Mouse (Mus musculus) testis, postnatal 10 days (tissue): ENCODE measurements at regions not wholly inside any gene's neighbourhood (a gene's known extent, or its start where the extent isn't known, plus 50 kb on each side); places are given as distances from the start of the nearest gene placed in this dataset.
"Not testable (repeated sequence)": the region's sequence is repeated elsewhere in the genome, so short reads cannot be mapped to it uniquely, and the experiment has no call there.

Experiments
- DNase-seq: peaks from one replicate; pipeline ENCODE4 v3.0.0; 2021; ENCODE audit warnings: low spot score

DNA sequence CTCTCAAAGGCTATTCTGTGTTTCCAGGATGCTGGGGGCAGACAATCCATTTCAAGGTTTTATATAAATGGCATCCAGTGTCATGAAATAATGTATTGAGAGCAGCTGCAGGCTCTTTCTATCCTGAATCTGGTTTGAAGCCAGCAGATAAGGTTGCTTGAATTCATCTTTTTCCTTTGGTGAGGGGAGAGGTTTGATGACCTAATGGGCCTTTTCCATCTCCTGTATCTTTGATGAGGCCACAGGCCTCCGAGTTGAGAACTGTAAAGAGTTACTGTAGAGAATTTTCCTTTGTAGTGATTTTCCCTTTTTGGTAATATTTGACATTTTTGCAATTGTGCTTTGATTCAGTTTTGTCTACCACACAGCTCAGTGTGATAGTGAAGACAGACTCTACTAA, 458.8 kb upstream of the 1700008P02Rik start:
- DNase-seq: no peak

GRCm38 (mm10) chr3:7076850-7077249, 456.6 kb upstream of the 1700008P02Rik start:
- no peak for DNase-seq

- no peak for DNase-seq
Observed at GRCm38 (mm10) chr3:7074488-7074887, 454.2 kb upstream of the 1700008P02Rik start.

- DNase-seq: no peak
Observed at GRCm38 (mm10) chr3:7041372-7042057, 421.3 kb upstream of the 1700008P02Rik start.

DNA sequence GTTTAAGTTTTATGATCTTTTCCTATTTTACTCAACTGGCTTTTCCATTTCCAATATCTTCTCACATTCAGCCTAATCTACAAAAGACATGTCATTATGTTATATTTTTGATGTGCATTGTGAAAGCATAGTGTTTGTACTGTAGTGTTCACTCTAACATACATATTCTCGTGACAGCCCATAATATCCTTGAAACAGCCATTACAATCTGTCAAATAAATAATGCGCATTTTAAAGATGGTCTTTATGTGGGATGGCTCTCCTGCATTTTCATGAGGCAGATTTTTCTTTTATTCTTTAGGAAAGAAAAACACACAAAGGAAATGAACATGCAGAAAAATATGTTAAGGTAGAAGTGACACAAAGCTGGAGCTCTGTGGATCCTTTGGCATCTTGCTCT, 415.6 kb upstream of the 1700008P02Rik start:
- no peak for DNase-seq

DNA sequence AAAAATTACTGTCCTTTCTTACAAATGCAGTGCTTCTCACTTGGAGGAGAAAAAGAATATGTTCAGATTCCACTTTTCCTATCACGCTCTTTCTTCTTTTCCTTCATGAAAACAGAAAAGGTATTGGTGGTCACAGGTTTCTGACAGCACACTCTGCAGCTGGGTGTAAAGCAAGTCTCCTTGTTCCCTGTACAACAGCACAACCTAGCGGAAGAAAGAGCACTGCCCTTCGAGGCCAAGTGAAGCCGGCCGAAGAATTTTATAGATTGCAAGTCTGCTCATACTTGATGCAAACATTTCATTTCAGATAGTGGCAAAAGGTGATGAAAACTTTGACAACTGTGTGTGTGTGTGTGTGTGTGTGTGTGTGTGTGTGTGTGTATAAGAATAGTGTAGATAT, 407.6 kb upstream of the 1700008P02Rik start:
- peak; percentile 54 for DNase-seq

GRCm38 (mm10) chr3:7014345-7014973, 394.2 kb upstream of the 1700008P02Rik start:
- DNase-seq: no peak

- DNase-seq: no peak
Observed at GRCm38 (mm10) chr3:7013516-7013915, 393.3 kb upstream of the 1700008P02Rik start.

GRCm38 (mm10) chr3:7010294-7011087, 390.2 kb upstream of the 1700008P02Rik start:
- DNase-seq: no peak

- no peak for DNase-seq
Observed at GRCm38 (mm10) chr3:7008671-7009217, 388.5 kb upstream of the 1700008P02Rik start.

DNA sequence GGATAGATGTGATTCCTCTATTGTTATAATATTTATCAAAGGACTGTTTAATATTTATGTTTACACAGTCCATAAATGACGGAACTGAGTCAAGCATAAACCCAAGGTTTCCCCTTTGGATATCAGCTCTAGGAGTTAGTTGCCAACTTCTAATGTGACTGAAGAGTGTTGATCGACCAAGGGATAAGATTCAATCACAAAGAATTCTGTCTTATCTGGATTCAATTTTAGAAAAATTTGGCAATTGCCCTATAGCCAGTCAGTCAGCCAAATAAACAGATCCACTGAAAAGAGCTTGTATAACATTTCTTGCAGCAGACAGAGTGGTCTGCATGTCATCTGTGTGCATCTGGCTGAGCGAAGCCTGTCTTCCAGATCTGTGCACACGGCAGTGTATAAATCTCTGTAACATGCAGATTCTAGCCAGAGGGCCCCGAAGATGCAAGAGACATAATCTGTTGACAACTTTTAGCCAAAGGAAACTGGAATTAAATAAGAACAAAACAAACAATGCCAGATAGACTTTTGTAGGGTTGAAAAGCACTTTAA, 387.6 kb upstream of the 1700008P02Rik start:
- DNase-seq: no peak

GRCm38 (mm10) chr3:6991735-6992134, 371.5 kb upstream of the 1700008P02Rik start:
- DNase-seq: not testable (repeated sequence)

DNA sequence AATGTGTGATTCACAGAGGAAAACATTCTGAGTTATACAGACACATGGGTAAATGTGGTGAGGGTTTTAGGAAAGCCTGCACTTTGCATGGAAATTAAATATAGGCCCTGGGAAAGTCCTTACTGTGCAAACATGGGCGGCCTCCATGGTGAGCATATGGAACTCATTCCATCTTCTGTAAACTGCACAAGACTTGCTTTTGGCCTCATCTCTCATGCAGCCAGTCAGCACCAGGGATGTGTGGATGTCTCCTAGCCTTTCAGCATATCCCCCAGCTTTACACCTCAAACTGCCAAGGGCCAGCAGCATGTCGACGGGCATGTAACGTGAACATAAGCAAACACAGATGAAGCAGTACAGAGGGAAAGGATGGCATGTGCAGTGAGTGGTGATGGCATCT, 364.7 kb upstream of the 1700008P02Rik start:
- DNase-seq: no peak

DNA sequence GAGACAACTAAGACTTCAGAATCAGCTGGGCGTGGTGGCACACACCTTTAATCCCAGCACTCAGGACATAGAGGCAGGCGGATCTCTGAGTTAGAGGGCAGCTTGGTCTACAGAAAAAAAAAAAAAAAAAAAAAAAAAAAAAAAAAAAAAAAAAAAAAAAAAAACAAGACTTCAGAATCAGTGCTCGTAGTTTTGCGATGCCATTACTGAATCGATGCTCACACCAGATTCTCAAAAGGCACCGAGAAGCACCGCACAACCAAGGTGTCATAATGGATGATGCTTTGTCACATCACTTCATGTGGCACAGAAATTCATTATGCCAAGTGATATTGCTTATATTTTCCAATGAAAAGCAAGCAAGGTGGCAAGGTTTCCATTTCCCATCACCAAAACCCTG, 337.4 kb upstream of the 1700008P02Rik start:
- no peak for DNase-seq

DNA sequence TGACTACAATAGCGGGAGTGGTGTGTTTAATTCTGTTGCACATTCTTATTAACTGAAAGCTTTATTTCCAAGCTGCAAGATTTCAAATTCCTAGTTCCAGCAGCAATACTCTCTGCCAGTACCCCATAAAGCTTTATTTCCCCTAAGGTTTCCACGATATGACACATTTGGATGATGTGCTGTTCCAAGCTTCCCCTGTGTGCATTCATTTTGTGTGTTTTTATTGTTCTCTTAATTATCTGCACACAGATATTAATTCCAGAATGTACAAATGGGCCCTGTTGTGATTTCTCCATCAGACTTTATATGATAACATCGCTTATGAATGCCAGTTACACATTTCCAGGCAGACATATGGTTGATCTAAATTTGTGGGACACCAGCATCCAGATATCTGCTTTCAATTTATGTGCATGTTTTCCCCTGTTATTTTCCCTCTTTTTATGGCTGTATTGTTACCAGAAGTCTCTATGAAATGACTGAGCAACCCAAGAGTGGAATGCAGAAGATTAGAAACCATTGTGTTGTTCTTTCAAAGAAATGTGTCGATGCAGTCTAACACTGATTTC, 312.4 kb upstream of the 1700008P02Rik start:
- DNase-seq: no peak

DNA sequence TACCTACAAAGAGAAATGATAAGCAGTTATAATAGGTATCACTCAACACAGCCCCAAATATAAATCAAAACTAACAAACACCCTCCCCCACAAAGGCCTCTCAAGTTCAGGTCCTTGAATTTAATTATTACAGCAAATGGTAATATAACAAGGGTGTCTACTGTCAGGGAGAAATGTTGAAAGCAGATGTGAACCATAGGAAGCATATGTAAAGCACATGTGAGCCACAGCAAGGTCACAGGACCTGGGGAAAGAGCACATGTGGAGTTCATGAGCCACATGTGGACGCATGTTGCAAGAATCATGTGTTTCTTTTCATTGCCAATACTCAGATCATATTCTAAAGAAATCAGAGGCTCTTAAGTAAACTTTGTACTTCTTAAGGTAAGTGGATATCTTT, 306.5 kb upstream of the 1700008P02Rik start:
- DNase-seq: no peak

GRCm38 (mm10) chr3:6922647-6923046, 302.4 kb upstream of the 1700008P02Rik start:
- not testable (repeated sequence) for DNase-seq

- DNase-seq: no peak
Observed at GRCm38 (mm10) chr3:6920253-6920652, 300.0 kb upstream of the 1700008P02Rik start.

- no peak for DNase-seq
Observed at GRCm38 (mm10) chr3:6887936-6888335, 267.7 kb upstream of the 1700008P02Rik start.

GRCm38 (mm10) chr3:6887053-6887700, 266.9 kb upstream of the 1700008P02Rik start:
- no peak for DNase-seq

DNA sequence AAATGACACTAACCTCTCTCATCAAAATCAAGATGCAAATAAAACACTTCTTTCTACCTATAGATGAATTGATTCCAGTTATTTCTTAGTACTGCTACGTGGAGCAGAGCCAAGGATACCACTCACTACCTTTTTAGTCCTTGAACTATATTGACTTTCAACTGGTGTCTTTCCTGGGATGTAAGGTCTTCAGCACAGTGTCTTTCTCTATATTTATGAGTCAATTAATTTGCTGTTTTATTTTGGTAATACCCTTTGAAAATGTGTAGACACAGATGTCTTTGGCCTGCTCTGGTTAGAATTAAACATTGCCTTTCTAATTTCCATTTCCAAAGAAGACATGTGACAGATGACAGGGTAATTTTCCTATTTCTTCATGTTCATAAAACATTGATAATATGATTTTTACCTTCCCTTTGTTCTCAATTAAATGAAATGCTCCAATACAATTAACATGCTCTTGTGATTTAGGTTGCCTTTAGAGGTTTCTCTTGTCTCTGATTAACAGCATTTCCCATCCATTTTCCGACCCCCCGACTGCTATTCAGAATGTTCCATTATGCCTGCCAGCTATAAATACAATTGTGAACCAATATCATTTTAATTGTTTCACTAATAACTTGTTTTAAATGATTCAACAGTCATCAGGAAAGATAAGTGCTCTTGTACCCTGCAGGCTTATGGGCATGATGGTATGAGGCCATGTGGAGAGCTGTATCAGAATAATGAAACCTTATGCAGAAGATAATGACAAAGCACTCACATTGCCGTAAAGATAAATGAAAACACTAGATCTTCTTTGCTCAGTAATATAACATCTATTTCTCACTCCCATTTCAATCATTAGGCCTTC, 266.2 kb upstream of the 1700008P02Rik start:
- DNase-seq: no peak
